Mouse (Mus musculus) embryonic fibroblast, embryonic 13.5 days (primary cell): Measurements from ENCODE around the gene Stum.

Experiments used
- CTCF ChIP-seq: IDR thresholded peaks from 2 replicates; pipeline ENCODE4 v1.5.1; 2011; ENCODE audit warnings: mild to moderate bottlenecking, control low read depth, low read length, moderate library complexity, borderline replicate concordance; ENCODE audit not compliant: insufficient read depth
- POLR2A ChIP-seq: IDR thresholded peaks from 2 replicates; pipeline ENCODE4 v1.6.1; 2011; ENCODE audit warnings: low read depth, mild to moderate bottlenecking, control low read depth, low read length, moderate library complexity

DNA sequence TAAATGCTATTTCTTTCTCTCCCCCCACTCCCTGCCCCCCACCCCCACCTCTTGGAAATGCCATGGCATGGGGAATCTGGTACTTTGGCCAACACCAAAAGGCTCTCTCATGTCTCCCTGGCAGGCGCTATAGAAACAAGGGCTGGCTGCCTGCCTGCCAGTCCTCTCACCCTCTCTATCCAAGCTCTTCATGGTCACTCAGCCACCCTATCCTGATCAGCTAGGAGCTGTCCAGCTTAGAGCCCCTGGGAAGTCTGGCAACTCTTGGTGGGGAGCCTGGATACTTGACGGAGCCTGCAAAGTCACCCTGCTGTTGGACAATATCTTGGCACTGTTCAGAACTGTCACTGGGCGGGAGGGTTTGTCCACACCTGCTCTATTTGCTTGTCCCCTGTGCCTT is 24.6 kb downstream of the Stum start:
- TF ChIP-seq CTCF (no peak), POLR2A (no peak)
